Mouse (Mus musculus) spleen, adult 2 months (tissue): Measurements from ENCODE around the gene Tma7.

Source experiments
- CTCF ChIP-seq: fragments of 200-500 bp; IDR thresholded peaks from 2 replicates; pipeline ENCODE4 v1.5.1; 2011; ENCODE audit warnings: mild to moderate bottlenecking, inconsistent platforms; ENCODE audit not compliant: insufficient read depth, insufficient read length, insufficient replicate concordance; ENCODE audit errors: extremely low read depth
- POLR2A ChIP-seq: fragments of 200-500 bp; IDR thresholded peaks from 2 replicates; pipeline ENCODE4 v1.6.1; 2011; ENCODE audit warnings: low read depth, low read length, inconsistent platforms

GRCm38 (mm10) chr9:109039681-109040080 lies 42.7 kb downstream of the Tma7 start:
- TF ChIP-seq POLR2A (no peak), CTCF (no peak)
